Mouse (Mus musculus): ENCODE data around the gene Lep. TPM values are rescaled to one million over a fixed set of nuclear protein-coding genes. Genes with fewer than 3 reads are reported as not detected.

Lep gene
- polyA plus RNA-seq (2014; fragmentation: Nextera tagmentation; extraction: Ambion mirVana) = not detected in 2 replicates

DNA sequence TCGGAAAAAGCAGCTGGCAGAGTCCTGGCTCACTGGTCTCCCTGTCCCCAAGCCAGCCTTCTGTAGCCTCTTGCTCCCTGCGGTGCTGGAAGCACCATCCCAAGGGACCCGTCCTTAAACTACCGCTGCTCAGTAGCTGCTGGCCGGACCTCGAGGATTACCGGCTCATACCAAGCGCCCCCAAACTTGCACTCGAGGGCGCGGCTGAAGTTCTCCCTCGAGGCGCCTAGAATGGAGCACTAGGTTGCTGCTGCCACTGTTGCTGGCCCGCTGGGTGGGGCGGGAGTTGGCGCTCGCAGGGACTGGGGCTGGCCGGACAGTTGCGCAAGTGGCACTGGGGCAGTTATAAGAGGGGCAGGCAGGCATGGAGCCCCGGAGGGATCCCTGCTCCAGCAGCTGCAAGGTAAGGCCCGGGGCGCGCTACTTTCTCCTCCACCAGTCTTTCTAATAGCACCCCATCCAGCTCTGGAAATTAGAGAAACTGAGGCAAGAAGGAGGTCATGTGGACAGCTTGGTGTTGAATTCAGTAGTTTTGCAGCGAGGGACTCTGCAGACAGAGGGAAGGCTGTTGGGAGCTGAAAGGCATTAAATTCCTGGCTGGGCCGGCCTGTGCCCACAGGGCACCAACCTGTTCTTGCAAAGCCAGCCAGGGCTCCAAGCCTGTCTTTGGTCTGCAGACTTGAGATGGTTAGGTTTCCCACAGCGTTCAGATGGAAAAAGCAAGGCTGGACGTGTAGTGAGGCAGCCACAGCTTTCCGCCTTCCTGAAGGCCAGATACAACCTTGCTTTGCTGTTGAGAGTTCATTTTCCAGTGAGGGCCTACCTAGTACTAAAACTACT, at the start of gene Lep:
Lep (plus strand) TSS at position 375 of the 840 bp plus-strand sequence.
- 77% methylated on average over 28 of the region's 28 CpGs for WGBS
- Histone ChIP-seq H3K36me3 (ENCODE audit: control insufficient read depth, insufficient read depth, low read length) (no peaks in the 10 kb centered on the region), H3K27ac (ENCODE audit: low read depth, low read length) (no peak within 1 kb of the TSS), H3K4me3 (ENCODE audit: low read depth, low read length) (no peak within 1 kb of the TSS), H3K9me3 (replicated peaks; ENCODE audit: control insufficient read depth, low read length) (no peaks in the 10 kb centered on the region), H3K4me2 (ENCODE audit: low read length) (no peak within 1 kb of the TSS), H3K27me3 (replicated peaks; ENCODE audit: control insufficient read depth, insufficient read depth, low read length) (no peaks in the 10 kb centered on the region), H3K9ac (ENCODE audit: low read length) (no peak within 1 kb of the TSS), H3K4me1 (ENCODE audit: control insufficient read depth, insufficient read depth, low read length) (no peaks in the 10 kb centered on the region)
- DNase-seq (ENCODE audit: low spot score) (no peak), ATAC-seq (no peak)

DNA sequence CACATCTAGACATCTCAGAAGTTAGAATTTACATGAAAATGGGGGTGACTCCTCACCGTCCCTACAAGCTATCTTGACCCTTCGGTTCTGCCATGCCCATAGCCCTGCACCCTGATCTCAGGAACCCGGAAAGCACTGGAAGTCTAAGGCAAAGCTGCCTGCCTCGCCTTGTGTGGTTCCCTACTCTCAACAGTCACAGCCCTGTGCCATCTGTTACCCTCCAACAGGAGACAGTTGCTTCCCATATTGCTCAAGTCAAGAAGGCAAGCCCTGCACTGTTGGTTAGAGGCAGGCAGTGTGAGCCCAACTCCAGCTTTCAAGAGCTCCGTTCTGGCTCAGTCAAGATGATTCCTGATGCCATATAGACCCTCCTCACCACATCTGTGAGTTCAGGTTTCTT, 48.4 kb upstream of the Lep start:
- WGBS = 84% methylated on average over 5 of the region's 5 CpGs
- H3K27ac ChIP-seq (ENCODE audit: low read depth, low read length) = no peak overlapping the region
- H3K36me3 ChIP-seq (ENCODE audit: control insufficient read depth, insufficient read depth, low read length) = no peaks in the 10 kb centered on the region
- H3K9me3 ChIP-seq (replicated peaks; ENCODE audit: control insufficient read depth, low read length) = no peaks in the 10 kb centered on the region
- no peak for DNase-seq (ENCODE audit: low spot score)
- no peaks in the 10 kb centered on the region for H3K27me3 ChIP-seq (replicated peaks; ENCODE audit: control insufficient read depth, insufficient read depth, low read length)
- no peak overlapping the region for H3K4me3 ChIP-seq (ENCODE audit: low read depth, low read length)
- H3K4me1 ChIP-seq (ENCODE audit: control insufficient read depth, insufficient read depth, low read length) = peaks cover 3% of the 10 kb centered on the region
- no peak for ATAC-seq
- no peak overlapping the region for H3K9ac ChIP-seq (ENCODE audit: low read length)
- no peak overlapping the region for H3K4me2 ChIP-seq (ENCODE audit: low read length)

DNA sequence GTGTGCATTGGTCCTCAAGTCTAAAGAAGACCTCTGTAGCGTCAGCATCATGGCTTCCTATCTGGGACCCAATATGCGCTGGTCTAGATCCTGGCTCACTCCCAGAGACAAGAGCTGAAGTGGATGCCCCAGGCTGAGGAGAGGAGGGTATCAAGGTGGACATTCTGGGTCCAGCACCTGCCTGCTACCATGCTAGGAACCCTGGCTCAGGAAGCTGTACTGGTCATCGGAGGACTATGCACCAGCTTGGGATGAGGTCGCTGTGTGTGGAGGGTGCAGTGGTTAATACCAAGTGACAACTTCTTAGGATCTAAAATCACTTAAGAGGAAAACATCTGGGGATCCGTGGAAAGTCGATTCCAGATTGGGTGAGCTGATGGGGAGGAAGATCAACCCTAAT, 46.8 kb upstream of the Lep start:
- no peak for DNase-seq (ENCODE audit: low spot score)
- H3K27me3 ChIP-seq (replicated peaks; ENCODE audit: control insufficient read depth, insufficient read depth, low read length) = no peaks in the 10 kb centered on the region
- no peak overlapping the region for H3K4me3 ChIP-seq (ENCODE audit: low read depth, low read length)
- no peaks in the 10 kb centered on the region for H3K36me3 ChIP-seq (ENCODE audit: control insufficient read depth, insufficient read depth, low read length)
- no peak overlapping the region for H3K4me2 ChIP-seq (ENCODE audit: low read length)
- no peak overlapping the region for H3K27ac ChIP-seq (ENCODE audit: low read depth, low read length)
- H3K9ac ChIP-seq (ENCODE audit: low read length) = no peak overlapping the region
- H3K9me3 ChIP-seq (replicated peaks; ENCODE audit: control insufficient read depth, low read length) = no peaks in the 10 kb centered on the region
- ATAC-seq = no peak
- WGBS = 92% methylated on average over 6 of the region's 6 CpGs
- H3K4me1 ChIP-seq (ENCODE audit: control insufficient read depth, insufficient read depth, low read length) = peaks cover 12% of the 10 kb centered on the region

DNA sequence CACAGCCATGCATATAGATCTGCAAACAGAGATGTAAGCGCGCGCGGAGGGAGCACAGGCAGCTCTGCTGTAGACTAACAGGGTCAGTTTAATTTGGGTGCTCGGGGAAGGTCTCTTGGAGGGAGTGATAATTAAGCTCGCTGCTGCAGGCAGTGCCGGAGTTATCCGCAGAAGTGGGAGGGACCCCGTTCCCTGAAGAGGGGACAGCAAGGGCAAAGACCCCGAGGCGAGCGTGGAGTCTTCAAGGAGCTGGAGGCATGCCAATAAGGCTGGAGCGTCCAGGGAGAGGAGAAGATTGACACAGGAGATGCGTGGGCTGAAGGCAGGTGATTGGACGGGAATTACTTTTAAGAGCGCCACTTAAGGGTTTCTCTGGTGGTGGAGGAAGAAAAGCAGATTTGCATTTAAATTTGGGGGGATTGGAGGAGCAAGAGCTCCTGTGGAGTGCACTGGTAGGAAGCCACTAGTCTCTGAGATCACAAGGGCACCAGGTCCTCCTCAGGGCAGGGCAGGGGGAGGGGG, 43.1 kb upstream of the Lep start:
- H3K27ac ChIP-seq (ENCODE audit: low read depth, low read length) = no peak overlapping the region
- peak overlapping the region; percentile 23; the same call in 1 of the 2 replicates for H3K4me3 ChIP-seq (ENCODE audit: low read depth, low read length)
- peaks cover 12% of the 10 kb centered on the region for H3K4me1 ChIP-seq (ENCODE audit: control insufficient read depth, insufficient read depth, low read length)
- under 1% methylated on average over 16 of the region's 16 CpGs for WGBS
- H3K9ac ChIP-seq (ENCODE audit: low read length) = peak overlapping the region; percentile 48
- no peaks in the 10 kb centered on the region for H3K9me3 ChIP-seq (replicated peaks; ENCODE audit: control insufficient read depth, low read length)
- no peaks in the 10 kb centered on the region for H3K36me3 ChIP-seq (ENCODE audit: control insufficient read depth, insufficient read depth, low read length)
- ATAC-seq (peak; percentile 65), DNase-seq (ENCODE audit: low spot score) (peak; percentile 67)
- peak overlapping the region; percentile 67 for H3K4me2 ChIP-seq (ENCODE audit: low read length)
- H3K27me3 ChIP-seq (replicated peaks; ENCODE audit: control insufficient read depth, insufficient read depth, low read length) = no peaks in the 10 kb centered on the region

DNA sequence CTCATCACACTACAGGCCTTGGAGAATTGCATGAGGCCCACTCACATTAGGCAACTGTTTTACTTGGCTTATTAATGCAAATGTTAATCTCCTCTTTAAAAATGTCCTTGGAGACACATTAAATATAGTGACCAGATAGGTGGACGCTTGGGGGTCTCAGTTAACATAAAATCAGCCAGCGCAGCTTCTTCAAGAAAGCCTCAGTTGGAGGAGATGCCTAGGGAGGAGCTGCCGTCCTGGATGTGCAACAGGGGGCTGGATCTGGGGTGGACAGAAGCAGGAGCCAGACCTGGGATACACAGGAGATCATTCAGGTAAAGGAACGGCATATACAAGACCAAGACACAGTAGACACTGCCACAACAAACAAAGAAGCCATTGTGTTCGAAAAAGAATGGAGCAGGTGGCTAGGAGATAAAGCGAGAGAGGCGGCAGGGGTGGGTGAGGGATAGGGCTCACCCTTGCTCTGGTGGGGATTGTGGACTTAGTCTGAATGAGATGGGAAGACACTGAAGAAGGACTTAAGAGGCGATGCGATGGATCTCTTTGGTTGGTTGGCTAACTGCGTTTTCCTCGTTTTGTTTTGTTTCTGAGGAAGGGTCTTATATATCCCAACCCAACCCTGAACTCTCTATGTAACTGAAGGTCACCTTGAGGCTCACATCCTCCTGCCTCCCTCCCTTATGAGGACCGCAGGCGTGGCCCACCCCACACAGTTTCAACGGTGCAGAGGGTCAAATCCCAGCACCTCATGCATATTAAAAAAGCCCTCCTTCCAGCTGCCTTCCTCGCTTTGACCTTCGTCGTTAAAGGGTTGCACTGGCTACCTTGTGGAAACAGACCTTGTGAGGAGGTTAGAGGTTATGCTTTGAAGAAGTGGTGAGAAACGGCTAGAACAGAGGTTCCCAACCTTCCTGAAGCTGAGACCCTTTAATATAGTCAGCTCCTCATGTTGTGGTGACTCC, 40.0 kb upstream of the Lep start:
- Histone ChIP-seq H3K36me3 (ENCODE audit: control insufficient read depth, insufficient read depth, low read length) (no peaks in the 10 kb centered on the region), H3K4me1 (ENCODE audit: control insufficient read depth, insufficient read depth, low read length) (peaks cover 15% of the 10 kb centered on the region), H3K27me3 (replicated peaks; ENCODE audit: control insufficient read depth, insufficient read depth, low read length) (no peaks in the 10 kb centered on the region), H3K4me3 (ENCODE audit: low read depth, low read length) (no peak overlapping the region), H3K4me2 (ENCODE audit: low read length) (no peak overlapping the region), H3K9ac (ENCODE audit: low read length) (no peak overlapping the region), H3K27ac (ENCODE audit: low read depth, low read length) (no peak overlapping the region), H3K9me3 (replicated peaks; ENCODE audit: control insufficient read depth, low read length) (no peaks in the 10 kb centered on the region)
- ATAC-seq (no peak), DNase-seq (ENCODE audit: low spot score) (no peak)
- WGBS = 65% methylated on average over 18 of the region's 18 CpGs

DNA sequence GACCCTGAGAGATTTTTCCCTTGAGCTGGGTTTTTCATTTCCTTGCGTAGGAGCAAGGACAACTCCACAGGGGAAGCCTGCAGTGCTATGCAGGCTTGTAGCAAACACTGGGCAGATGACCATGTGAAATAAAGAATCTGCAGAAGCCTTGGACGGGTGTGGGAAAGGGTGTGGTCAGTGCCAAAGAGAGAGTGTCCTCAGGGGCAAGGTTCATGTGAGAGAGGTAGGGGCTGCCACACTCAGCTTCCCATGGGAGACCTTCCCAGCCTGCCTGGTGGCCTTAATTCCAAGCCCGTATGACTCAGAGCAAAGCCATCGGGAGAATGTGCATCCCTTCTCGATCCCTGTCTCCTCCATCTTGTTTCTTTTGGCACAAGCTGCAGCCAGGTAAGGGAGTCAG, 39.1 kb upstream of the Lep start:
- H3K4me1 ChIP-seq (ENCODE audit: control insufficient read depth, insufficient read depth, low read length) = peaks cover 15% of the 10 kb centered on the region
- 82% methylated on average over 5 of the region's 5 CpGs for WGBS
- ATAC-seq (no peak), DNase-seq (ENCODE audit: low spot score) (no peak)
- no peaks in the 10 kb centered on the region for H3K9me3 ChIP-seq (replicated peaks; ENCODE audit: control insufficient read depth, low read length)
- H3K9ac ChIP-seq (ENCODE audit: low read length) = no peak overlapping the region
- no peak overlapping the region for H3K27ac ChIP-seq (ENCODE audit: low read depth, low read length)
- no peaks in the 10 kb centered on the region for H3K27me3 ChIP-seq (replicated peaks; ENCODE audit: control insufficient read depth, insufficient read depth, low read length)
- H3K4me2 ChIP-seq (ENCODE audit: low read length) = no peak overlapping the region
- H3K36me3 ChIP-seq (ENCODE audit: control insufficient read depth, insufficient read depth, low read length) = no peaks in the 10 kb centered on the region
- no peak overlapping the region for H3K4me3 ChIP-seq (ENCODE audit: low read depth, low read length)

DNA sequence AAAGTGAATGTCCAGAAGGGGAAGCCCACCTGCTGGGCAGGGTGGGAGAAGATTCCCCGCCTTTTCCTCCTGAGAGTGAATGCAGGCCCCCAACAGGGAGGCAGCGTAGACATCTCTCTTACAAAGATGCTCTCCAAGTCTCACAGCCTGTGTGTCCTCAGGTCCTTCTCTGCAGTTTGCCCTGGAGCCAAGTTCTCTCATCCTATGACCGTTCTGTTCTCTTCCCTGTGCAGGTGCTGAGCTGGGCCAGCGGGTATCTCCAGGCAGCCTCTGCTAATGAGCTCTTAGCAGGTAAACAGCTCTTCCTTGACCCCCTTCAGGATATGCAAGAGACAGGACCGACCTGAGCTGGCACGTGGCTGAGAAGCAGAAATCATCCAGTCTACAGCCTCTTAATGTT, 38.5 kb upstream of the Lep start:
- Histone ChIP-seq H3K4me2 (ENCODE audit: low read length) (no peak overlapping the region), H3K4me1 (ENCODE audit: control insufficient read depth, insufficient read depth, low read length) (peaks cover 13% of the 10 kb centered on the region), H3K9ac (ENCODE audit: low read length) (no peak overlapping the region), H3K27me3 (replicated peaks; ENCODE audit: control insufficient read depth, insufficient read depth, low read length) (no peaks in the 10 kb centered on the region), H3K9me3 (replicated peaks; ENCODE audit: control insufficient read depth, low read length) (no peaks in the 10 kb centered on the region), H3K27ac (ENCODE audit: low read depth, low read length) (no peak overlapping the region), H3K4me3 (ENCODE audit: low read depth, low read length) (no peak overlapping the region), H3K36me3 (ENCODE audit: control insufficient read depth, insufficient read depth, low read length) (no peaks in the 10 kb centered on the region)
- ATAC-seq (no peak), DNase-seq (ENCODE audit: low spot score) (no peak)
- 61% methylated on average over 6 of the region's 6 CpGs for WGBS

DNA sequence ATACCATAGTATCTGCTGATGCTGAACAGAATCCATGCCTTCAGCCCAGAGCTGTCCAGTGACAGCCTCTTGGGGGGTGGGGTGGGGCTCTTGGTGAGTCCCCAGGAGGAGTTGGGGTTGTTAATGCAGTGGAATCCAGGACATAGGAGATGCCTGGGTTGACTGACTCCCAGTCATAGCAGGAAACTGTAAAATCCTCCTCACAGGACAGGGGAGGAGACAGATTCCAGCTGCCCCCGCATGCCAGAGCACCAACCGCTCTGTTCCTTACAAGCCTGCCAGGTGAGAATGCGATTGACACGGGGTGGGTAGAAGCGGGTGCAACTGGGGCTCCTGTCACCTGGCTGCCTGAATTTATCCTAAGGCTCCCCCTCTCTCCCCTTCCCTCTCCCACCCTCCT, 37.9 kb upstream of the Lep start:
- Histone ChIP-seq H3K9ac (ENCODE audit: low read length) (no peak overlapping the region), H3K9me3 (replicated peaks; ENCODE audit: control insufficient read depth, low read length) (no peaks in the 10 kb centered on the region), H3K4me3 (ENCODE audit: low read depth, low read length) (no peak overlapping the region), H3K27me3 (replicated peaks; ENCODE audit: control insufficient read depth, insufficient read depth, low read length) (no peaks in the 10 kb centered on the region), H3K36me3 (ENCODE audit: control insufficient read depth, insufficient read depth, low read length) (no peaks in the 10 kb centered on the region), H3K27ac (ENCODE audit: low read depth, low read length) (no peak overlapping the region), H3K4me2 (ENCODE audit: low read length) (no peak overlapping the region), H3K4me1 (ENCODE audit: control insufficient read depth, insufficient read depth, low read length) (peaks cover 7% of the 10 kb centered on the region)
- DNase-seq (ENCODE audit: low spot score) (no peak), ATAC-seq (no peak)
- 87% methylated on average over 5 of the region's 5 CpGs for WGBS

Measured in forebrain, embryonic 14.5 days (tissue).